9 mouse cellular contexts compared by ENCODE assay signal in the genomic region with DNA sequence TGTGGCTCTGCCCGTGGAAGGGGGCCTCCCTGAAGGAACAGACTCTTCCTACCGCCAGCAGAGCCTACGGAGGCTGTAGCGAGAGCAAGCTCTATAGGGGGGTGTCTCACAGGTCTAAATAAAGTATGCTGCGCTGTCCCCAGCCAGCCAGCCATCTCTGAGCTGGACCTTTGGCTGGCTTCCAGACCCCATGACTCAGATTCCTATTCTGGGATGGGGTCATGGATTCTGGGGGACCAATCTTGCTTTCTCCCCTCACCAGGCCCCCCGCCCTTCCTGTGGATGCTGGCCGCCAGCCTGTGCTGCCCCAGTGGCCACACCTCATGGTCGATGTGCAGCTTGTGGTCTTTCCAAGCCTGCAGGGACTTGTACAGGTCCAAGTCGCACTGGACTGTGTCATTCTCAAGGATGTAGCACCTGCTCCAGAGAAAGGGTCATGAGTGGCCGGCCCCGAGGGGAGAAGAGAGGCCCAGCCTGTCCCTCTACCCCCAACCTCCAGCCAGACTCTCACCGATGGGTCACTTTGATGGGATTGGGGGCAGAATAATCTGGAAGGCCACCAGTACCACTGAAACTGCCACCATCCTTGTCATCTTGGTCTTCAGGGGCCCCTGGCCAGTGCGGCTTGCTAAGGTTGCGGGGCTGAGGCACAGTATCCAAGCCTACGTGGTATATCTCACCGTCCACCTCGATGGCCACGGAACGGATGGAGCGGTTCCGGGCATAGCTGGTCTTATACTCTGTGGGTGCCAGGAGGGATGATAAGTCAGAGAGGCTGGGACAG.
DNase-seq lines count a peak whose midpoint lies in the region; ATAC-seq and TF ChIP-seq lines count a peak whose summit lies in the region.
"Had no signal": no experiment of that assay in that cellular context is flagged by ENCODE, and none has a peak within 500 bp of the region (broad histone marks: within the 10 kb centered on the region; RNA-seq: fewer than 3 reads in every experiment).

No protein-coding gene starts in this region.

- no peaks in the 10 kb centered on the region for H3K9me3 ChIP-seq in liver, embryonic 11.5 days (ENCODE audit: control insufficient read depth, low read length)
- no peaks in the 10 kb centered on the region for H3K9me3 ChIP-seq in kidney, postnatal 0 days (replicated peaks; ENCODE audit: low read length)
- H3K9me3 ChIP-seq in stomach, embryonic 15.5 days, result no peaks in the 10 kb centered on the region
- H3K9me3 ChIP-seq: midbrain, embryonic 12.5 days had no signal

- H3K36me3 ChIP-seq in liver, embryonic 11.5 days (ENCODE audit: control insufficient read depth, insufficient read depth, low read length), result peaks cover 4% of the 10 kb centered on the region
- H3K36me3 ChIP-seq in kidney, postnatal 0 days (ENCODE audit: insufficient read depth, low read length), result 0 out of 2 replicates have a peak, but pooled peaks cover 3% of the 10 kb centered on the region
- peaks cover 12% of the 10 kb centered on the region for H3K36me3 ChIP-seq in stomach, embryonic 15.5 days

- no peak for TF ChIP-seq CTCF in kidney, postnatal 0 days (IDR thresholded peaks at IDR 0.05; ENCODE audit: low read depth)

- ATAC-seq in liver, embryonic 11.5 days (replicated peaks; ENCODE audit: low FRiP score), result no peak; the same call in 1 of the 2 replicates
- no peak; the same call in 1 of the 2 replicates for ATAC-seq in kidney, postnatal 0 days (replicated peaks; ENCODE audit: low FRiP score, low read depth)
- ATAC-seq in stomach, embryonic 15.5 days (ENCODE audit: insufficient read depth, low FRiP score, low read depth), result peak; percentile 39; the same call in 1 of the 2 replicates
- no peak for ATAC-seq in frontal cortex, adult (ENCODE audit: low TSS enrichment)

- H3K9ac ChIP-seq in liver, embryonic 11.5 days (ENCODE audit: low read depth, low read length), result no peak overlapping the region
- no peak overlapping the region for H3K9ac ChIP-seq in kidney, postnatal 0 days (ENCODE audit: low read depth, low read length)
- H3K9ac ChIP-seq in stomach, embryonic 15.5 days, result 0 out of 2 replicates have a peak overlapping the region, but pooled peaks have one; percentile 25
- H3K9ac ChIP-seq: midbrain, embryonic 12.5 days had no signal

- 83% methylated on average over 21 of the region's 21 CpGs for WGBS in liver, embryonic 11.5 days
- WGBS in kidney, postnatal 0 days, result 77% methylated on average over 21 of the region's 21 CpGs
- 79% methylated on average over 21 of the region's 21 CpGs for WGBS in stomach, embryonic 15.5 days

- peak overlapping the region; percentile 21 for H3K4me2 ChIP-seq in liver, embryonic 11.5 days
- peak overlapping the region; percentile 25 for H3K4me2 ChIP-seq in kidney, postnatal 0 days (ENCODE audit: low read length)
- H3K4me2 ChIP-seq in stomach, embryonic 15.5 days, result peak overlapping the region; percentile 40
- H3K4me2 ChIP-seq: midbrain, embryonic 12.5 days had no signal

- no peak overlapping the region for H3K27ac ChIP-seq in liver, embryonic 11.5 days (ENCODE audit: low read depth, low read length)
- peak overlapping the region; percentile 71 for H3K27ac ChIP-seq in kidney, postnatal 0 days
- H3K27ac ChIP-seq in stomach, embryonic 15.5 days, result peak overlapping the region; percentile 75
- H3K27ac ChIP-seq: midbrain, embryonic 12.5 days had no signal

- H3K4me1 ChIP-seq in liver, embryonic 11.5 days (replicated peaks; ENCODE audit: control insufficient read depth, insufficient read depth, low read length), result peaks cover 14% of the 10 kb centered on the region
- H3K4me1 ChIP-seq in kidney, postnatal 0 days (replicated peaks; ENCODE audit: insufficient read depth, low read length), result peaks cover 18% of the 10 kb centered on the region
- H3K4me1 ChIP-seq in stomach, embryonic 15.5 days, result peaks cover 32% of the 10 kb centered on the region

- no peak for DNase-seq in liver, embryonic 11.5 days (ENCODE audit: low spot score)
- DNase-seq in liver, result no peak
- DNase-seq in heart, adult 8-10 months (ENCODE audit: low spot score), result peak; percentile 84
- no peak for DNase-seq in kidney, postnatal 0 days (ENCODE audit: low spot score)
- no peak for DNase-seq in spleen, postnatal 10 days (ENCODE audit: low spot score in 2 of 2)
- no peak for DNase-seq in retina, postnatal 1 day

- H3K27me3 ChIP-seq in liver, embryonic 11.5 days (replicated peaks; ENCODE audit: control insufficient read depth, insufficient read depth, low read length), result no peaks in the 10 kb centered on the region
- H3K27me3 ChIP-seq in kidney, postnatal 0 days (ENCODE audit: insufficient read depth, low read length), result no peaks in the 10 kb centered on the region
- no peaks in the 10 kb centered on the region for H3K27me3 ChIP-seq in stomach, embryonic 15.5 days (replicated peaks)
- H3K27me3 ChIP-seq: midbrain, embryonic 12.5 days had no signal

- no peak overlapping the region for H3K4me3 ChIP-seq in liver, embryonic 11.5 days (ENCODE audit: low read depth, low read length)
- no peak overlapping the region for H3K4me3 ChIP-seq in kidney, postnatal 0 days (replicated peaks; ENCODE audit: low read depth, low read length)
- no peak overlapping the region for H3K4me3 ChIP-seq in stomach, embryonic 15.5 days (replicated peaks)
- H3K4me3 ChIP-seq: midbrain, embryonic 12.5 days had no signal
